Mouse (Mus musculus) frontal cortex, adult (tissue): ENCODE results near the gene Tmed10.
A peak's percentile ranks its signal among the peaks of the same experiment; 100 is the strongest.

Experiments used
- ATAC-seq: cut with Nextera tagmentation; 2 replicates; pipeline ENCODE4 v1.9.2; 2017; ENCODE audit warnings: mild to moderate bottlenecking, moderate library complexity, mixed read lengths; ENCODE audit not compliant: low TSS enrichment

Tmed10 gene

GRCm38 (mm10) chr12:85378271-85378670, 3.6 kb upstream of the Tmed10 start:
- ATAC-seq, result no peak

DNA sequence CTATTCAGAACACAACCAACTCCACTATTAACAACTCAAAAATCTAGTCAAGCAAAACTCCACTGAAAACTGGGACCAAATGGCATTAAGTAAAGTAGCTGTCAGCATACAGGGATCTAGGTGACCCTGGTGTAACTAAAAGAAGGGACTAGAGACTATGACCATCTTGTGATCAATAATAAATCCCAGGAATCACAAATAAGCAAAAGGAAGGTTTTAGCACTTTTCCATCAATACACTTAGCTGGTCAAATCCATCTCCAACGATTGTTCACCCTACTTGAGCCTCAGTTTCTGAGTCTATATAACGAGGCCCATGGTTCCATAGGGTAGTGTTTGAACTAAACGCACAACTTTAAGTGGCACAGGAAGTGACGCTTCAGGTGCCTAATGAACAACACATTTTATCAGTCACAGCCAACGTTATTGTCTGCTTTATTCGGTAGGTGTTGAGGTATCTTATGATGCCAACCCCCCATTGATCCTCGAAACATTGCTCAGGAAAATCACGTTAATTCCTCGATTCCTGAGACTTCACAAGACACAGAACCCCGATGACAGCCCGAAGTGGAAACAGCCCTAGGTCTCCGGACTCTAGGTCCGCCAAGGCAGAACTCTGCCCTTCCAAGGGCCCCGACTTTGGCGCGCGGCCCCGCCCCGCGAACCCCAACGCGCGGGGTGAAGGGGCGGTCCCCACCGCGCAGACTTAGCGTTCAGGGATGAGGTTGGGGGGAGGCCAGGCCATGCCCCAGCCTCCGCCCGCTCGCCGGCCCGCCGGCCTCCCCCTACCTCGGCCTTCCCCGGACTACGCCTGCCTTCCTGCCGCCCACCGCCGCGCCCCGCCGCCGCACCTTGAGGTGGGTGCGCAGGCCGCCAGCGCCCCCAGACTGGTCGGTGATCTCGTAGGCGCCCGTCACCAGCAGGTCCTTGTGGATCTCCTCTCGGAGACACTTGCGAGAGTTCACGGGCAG, 771 bp downstream of the Tmed10 start:
- ATAC-seq, result peak; percentile 72

- ATAC-seq, result no peak
Observed at GRCm38 (mm10) chr12:85372068-85372665, 2.5 kb downstream of the Tmed10 start.

DNA sequence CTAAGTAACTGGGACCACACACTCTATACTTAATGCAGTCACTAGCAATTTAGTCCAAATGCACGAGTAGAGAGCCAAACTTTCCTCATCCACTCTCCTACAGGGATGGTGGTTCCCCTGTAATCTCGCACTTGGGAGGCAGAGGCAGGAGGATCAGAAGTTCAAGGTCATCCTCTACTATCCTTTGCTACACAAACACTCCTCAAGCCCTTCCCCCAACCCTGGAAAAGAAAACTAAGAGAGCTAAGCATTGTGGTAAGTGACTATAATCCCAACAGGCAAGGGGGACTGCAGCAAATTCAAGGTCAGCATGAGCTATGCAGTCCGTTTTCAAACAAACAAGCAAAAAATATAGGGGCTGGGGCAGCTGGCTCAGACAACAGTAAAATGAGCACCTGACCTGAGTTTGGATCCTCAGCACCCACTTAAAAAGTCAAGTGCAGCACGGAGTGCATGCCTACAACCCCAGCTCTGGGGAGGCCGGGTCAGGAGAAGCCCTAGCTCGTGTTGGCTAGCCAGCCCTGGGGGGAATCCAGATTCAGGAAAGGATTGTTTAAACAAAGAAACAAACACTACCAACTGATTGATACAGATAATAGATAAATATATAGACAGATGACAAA, 6.1 kb downstream of the Tmed10 start:
- ATAC-seq, result no peak

DNA sequence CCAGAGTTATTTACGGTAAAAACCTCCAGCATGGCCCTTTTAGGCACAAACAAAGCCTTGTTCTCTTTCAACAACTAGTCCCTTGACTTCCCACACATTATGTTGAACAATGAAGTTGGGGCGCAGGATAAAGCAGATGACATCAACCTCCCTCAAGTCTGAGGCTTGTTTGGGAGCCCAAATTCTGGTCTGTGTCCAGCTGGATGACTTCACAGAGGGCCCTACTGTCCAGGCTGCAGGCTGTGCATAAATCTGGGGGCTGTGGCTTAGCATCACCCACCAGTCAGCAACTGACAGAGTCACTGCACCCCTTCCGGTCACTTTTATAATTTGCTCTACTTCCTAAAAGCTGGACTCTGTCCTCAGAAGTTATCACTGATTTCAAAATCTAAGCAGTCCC, 8.4 kb downstream of the Tmed10 start:
- peak; percentile 69 for ATAC-seq

DNA sequence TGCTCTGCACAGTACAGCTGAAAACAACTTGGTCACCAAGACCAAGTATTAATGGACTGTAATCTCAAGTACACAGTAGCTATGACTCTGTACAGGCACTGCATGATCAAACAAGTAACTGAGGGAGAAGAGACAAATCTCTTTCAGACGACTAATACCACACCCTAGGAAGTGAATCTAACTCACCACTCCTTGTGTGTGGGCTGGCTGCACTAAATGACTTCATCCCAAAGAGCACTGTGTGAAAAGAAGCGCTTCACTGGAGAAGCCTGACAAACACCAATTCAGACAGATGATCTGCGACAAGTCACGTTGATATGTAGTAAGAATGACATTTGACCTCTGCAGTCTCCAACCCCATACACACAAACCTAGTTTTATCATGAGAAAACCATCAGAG, 12.1 kb downstream of the Tmed10 start:
- ATAC-seq, result no peak

GRCm38 (mm10) chr12:85361580-85361979, 13.1 kb downstream of the Tmed10 start:
- ATAC-seq, result no peak

DNA sequence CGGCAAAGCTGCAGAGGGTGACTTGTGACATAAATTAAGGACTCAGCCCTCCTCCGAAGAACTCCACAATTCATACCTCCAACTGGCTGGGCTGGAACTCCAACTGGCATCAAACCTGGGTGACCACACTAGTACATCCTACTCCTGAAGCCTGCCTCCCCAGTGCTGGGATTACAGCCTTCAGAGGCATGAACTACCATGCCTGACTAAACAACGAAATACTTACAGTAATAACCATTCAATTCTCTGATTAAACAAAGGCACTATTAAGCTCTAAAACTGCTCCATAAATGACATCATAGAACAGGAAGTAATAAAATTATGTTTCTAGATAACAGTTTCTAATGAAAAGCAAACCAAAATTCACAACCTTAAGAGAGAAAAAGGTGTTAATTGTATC, 13.5 kb downstream of the Tmed10 start:
- ATAC-seq, result no peak

- ATAC-seq, result no peak
Observed at GRCm38 (mm10) chr12:85354061-85354460, 20.6 kb downstream of the Tmed10 start.

- peak; percentile 87 for ATAC-seq
Observed at GRCm38 (mm10) chr12:85350407-85351232, 24.0 kb downstream of the Tmed10 start.

- no peak for ATAC-seq
Observed at GRCm38 (mm10) chr12:85348338-85348737, 26.3 kb downstream of the Tmed10 start.

- ATAC-seq, result no peak
Observed at GRCm38 (mm10) chr12:85347196-85347595, 27.5 kb downstream of the Tmed10 start.

GRCm38 (mm10) chr12:85346374-85346773, 28.3 kb downstream of the Tmed10 start:
- peak; percentile 51; the same call in 1 of the 2 replicates for ATAC-seq

DNA sequence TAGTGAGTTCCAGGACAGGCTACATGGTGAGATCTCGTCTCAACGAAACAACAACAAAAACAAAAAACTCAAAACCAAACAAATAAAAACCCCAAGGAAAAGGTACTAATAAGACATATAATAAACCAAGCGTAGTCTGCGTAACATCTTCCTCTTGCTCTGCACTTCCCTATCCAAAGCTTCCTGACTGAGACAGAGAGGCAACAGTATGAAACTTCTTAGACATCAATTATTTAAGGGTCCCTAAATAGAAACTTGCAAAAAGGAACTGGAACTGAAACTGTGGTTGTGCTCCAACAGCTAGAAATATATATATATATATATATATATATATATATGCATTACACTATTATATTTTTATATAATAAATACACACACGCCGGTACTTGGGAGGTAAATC, 29.1 kb downstream of the Tmed10 start:
- no peak for ATAC-seq

GRCm38 (mm10) chr12:85344252-85344651, 30.4 kb downstream of the Tmed10 start:
- ATAC-seq, result no peak

- ATAC-seq, result no peak
Observed at GRCm38 (mm10) chr12:85342310-85342709, 32.3 kb downstream of the Tmed10 start.

DNA sequence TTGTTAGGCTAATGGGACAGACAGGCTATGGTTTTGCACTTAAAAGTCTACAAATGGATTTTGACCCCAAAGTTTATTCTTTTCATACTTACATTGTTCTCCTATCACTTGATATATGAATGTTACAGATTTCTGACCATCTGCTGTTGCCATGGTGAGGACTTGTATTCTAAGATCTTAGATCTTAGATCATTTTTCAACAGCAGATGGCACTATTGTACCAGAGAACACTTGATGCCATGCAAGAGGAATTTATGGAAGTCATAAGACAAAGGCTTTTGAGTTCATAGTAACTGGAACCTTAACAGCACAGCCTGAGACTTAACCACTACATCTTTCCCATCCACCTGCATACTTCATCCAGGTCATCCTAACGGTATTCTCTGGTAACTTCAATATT, 33.5 kb downstream of the Tmed10 start:
- peak; percentile 64 for ATAC-seq

GRCm38 (mm10) chr12:85339947-85340346, 34.7 kb downstream of the Tmed10 start:
- ATAC-seq, result no peak

- peak; percentile 88 for ATAC-seq
Observed at GRCm38 (mm10) chr12:85339243-85339729, 35.4 kb downstream of the Tmed10 start, which contains the start of gene Nek9. TSS of gene Nek9 (minus strand) at chr12:85339362.

DNA sequence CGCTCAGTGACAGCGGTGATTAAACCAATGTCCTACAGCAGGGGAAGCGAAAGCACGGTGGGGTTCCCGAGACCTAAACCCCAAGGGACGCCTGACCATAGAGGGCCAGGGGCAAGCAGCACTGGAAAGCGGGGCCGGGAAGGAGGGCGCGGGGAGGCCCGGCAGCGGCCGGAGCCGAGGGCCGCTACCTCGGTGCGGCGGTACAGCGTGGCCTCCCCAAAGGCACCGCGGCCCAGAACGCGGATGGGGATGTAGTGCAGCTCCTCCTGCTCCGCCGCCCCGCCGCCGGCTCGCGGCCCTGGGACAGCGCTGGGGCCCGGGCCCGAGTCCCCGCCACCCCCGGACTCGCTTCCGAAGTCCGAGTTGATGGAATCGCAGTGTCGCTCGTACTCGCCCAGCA, 35.8 kb downstream of the Tmed10 start:
- peak; percentile 45 for ATAC-seq

- no peak for ATAC-seq
Observed at GRCm38 (mm10) chr12:85337567-85338311, 36.9 kb downstream of the Tmed10 start.
